Mouse (Mus musculus) MEL (cell line): ENCODE data around the gene Lpo. TPM values are rescaled to one million over a fixed set of nuclear protein-coding genes. Genes with fewer than 3 reads are reported as not detected.
A peak's percentile ranks its signal among the peaks of the same experiment; 100 is the strongest.

Source experiments
- DNase-seq: peaks from one replicate; pipeline ENCODE4 v3.0.0; 2011; ENCODE audit warnings: low read depth, low spot score
- H3K27ac ChIP-seq: 2 replicates; pipeline ENCODE4 v1.5.1; 2012; ENCODE audit warnings: low read depth, mild to moderate bottlenecking, control low read depth, low read length, moderate library complexity; ENCODE audit not compliant: control insufficient read depth
- H3K27me3 ChIP-seq, 2 experiments: fragments of 150-350 bp in 1 of 2; sonication (generic) in 1 of 2; 2 replicates each; pipeline ENCODE4 v1.6.1; 2012; ENCODE audit warnings: low read length in 2 of 2, mild to moderate bottlenecking in 2 of 2, improper control_type of control experiment in 1 of 2, moderate library complexity in 1 of 2; ENCODE audit not compliant: insufficient read depth in 2 of 2, control insufficient read depth in 1 of 2
- H3K36me3 ChIP-seq, 2 experiments: 2 replicates each; pipeline ENCODE4 v1.6.1; 2012 to 2014; ENCODE audit warnings: low read length in 2 of 2, improper control_type of control experiment in 1 of 2, inconsistent platforms in 1 of 2, mild to moderate bottlenecking in 1 of 2; ENCODE audit not compliant: insufficient read depth in 2 of 2, control insufficient read depth in 1 of 2
- H3K4me1 ChIP-seq, 2 experiments: fragments of 150-350 bp in 1 of 2; sonication (generic) in 1 of 2; 2 replicates each; pipeline ENCODE4 v1.6.1; 2012; ENCODE audit warnings: low read length in 2 of 2, improper control_type of control experiment in 1 of 2, mild to moderate bottlenecking in 1 of 2; ENCODE audit not compliant: insufficient read depth in 2 of 2, control insufficient read depth in 1 of 2
- H3K4me3 ChIP-seq, 2 experiments: fragments of 150-350 bp in 1 of 2; sonication (generic) in 1 of 2; 2 replicates each; pipeline ENCODE4 v1.5.1; 2012; ENCODE audit warnings: low read depth in 2 of 2, low read length in 2 of 2, mild to moderate bottlenecking in 2 of 2, moderate library complexity in 2 of 2, control low read depth in 1 of 2, improper control_type of control experiment in 1 of 2; ENCODE audit not compliant: control insufficient read depth in 1 of 2, insufficient read depth in 1 of 2
- H3K79me2 ChIP-seq: 2 replicates; pipeline ENCODE4 v1.6.1; 2012; ENCODE audit warnings: mild to moderate bottlenecking, low read length, moderate library complexity; ENCODE audit not compliant: control insufficient read depth, poor library complexity, insufficient read depth
- H3K9ac ChIP-seq: 2 replicates; pipeline ENCODE4 v1.6.1; 2012; ENCODE audit warnings: low read depth, mild to moderate bottlenecking, control low read depth, low read length, moderate library complexity; ENCODE audit not compliant: control insufficient read depth, poor library complexity, severe bottlenecking
- H3K9me3 ChIP-seq: fragments of 150-350 bp; sonication (generic); replicated peaks from 2 replicates; pipeline ENCODE4 v1.6.1; 2012; ENCODE audit warnings: mild to moderate bottlenecking, low read length, improper control_type of control experiment, moderate library complexity; ENCODE audit not compliant: insufficient read depth
- BHLHE40 ChIP-seq: IDR thresholded peaks from 2 replicates; pipeline ENCODE4 v1.6.1; 2012; ENCODE audit warnings: low read depth, mild to moderate bottlenecking, inconsistent platforms, low read length, improper control_type of control experiment, borderline replicate concordance
- CHD1 ChIP-seq: IDR thresholded peaks from 2 replicates; pipeline ENCODE4 v1.6.1; 2012; ENCODE audit warnings: low read depth, mild to moderate bottlenecking, inconsistent platforms, low read length, improper control_type of control experiment
- E2F4 ChIP-seq: IDR thresholded peaks from 2 replicates; pipeline ENCODE4 v1.6.1; 2011; ENCODE audit warnings: low read depth, low read length, improper control_type of control experiment, borderline replicate concordance
- EP300 ChIP-seq, 2 experiments: IDR thresholded peaks; 2 replicates each; pipeline ENCODE4 v1.6.1; 2011; ENCODE audit warnings: improper control_type of control experiment in 2 of 2, low read length in 2 of 2, low read depth in 1 of 2, mild to moderate bottlenecking in 1 of 2
- GABPA ChIP-seq: IDR thresholded peaks from 2 replicates; pipeline ENCODE4 v1.6.1; 2012; ENCODE audit warnings: low read depth, mild to moderate bottlenecking, inconsistent platforms, low read length, improper control_type of control experiment, moderate library complexity
- KAT2A ChIP-seq: conservative IDR thresholded peaks from 2 replicates; pipeline ENCODE4 v1.6.1; 2012; ENCODE audit warnings: low read depth, low read length, improper control_type of control experiment, inconsistent platforms
- MAFK ChIP-seq: IDR thresholded peaks from 2 replicates; pipeline ENCODE4 v1.6.1; 2011; ENCODE audit warnings: low read depth, mild to moderate bottlenecking, low read length, improper control_type of control experiment, borderline replicate concordance
- MAZ ChIP-seq: IDR thresholded peaks from 2 replicates; pipeline ENCODE4 v1.6.1; 2012; ENCODE audit warnings: low read depth, mild to moderate bottlenecking, inconsistent platforms, low read length, improper control_type of control experiment
- MEF2A ChIP-seq: IDR thresholded peaks from 2 replicates; pipeline ENCODE4 v1.6.1; 2014; ENCODE audit warnings: low read depth, mild to moderate bottlenecking, inconsistent platforms, low read length, improper control_type of control experiment; ENCODE audit not compliant: poor library complexity, insufficient replicate concordance, severe bottlenecking; ENCODE audit errors: extremely low read depth
- MYB ChIP-seq: IDR thresholded peaks from 2 replicates; pipeline ENCODE4 v1.6.1; 2011; ENCODE audit warnings: mild to moderate bottlenecking, low read depth, low read length, improper control_type of control experiment
- MYC ChIP-seq: IDR thresholded peaks from 2 replicates; pipeline ENCODE4 v1.6.1; 2011; ENCODE audit warnings: low read depth, mild to moderate bottlenecking, low read length, improper control_type of control experiment, moderate library complexity
- NRF1 ChIP-seq: IDR thresholded peaks from 2 replicates; pipeline ENCODE4 v1.6.1; 2014; ENCODE audit warnings: low read depth, mild to moderate bottlenecking, inconsistent platforms, low read length, improper control_type of control experiment, moderate library complexity; ENCODE audit not compliant: poor library complexity, insufficient read depth, severe bottlenecking
- POLR2A ChIP-seq, 2 experiments: IDR thresholded peaks; 2 replicates each; pipeline ENCODE4 v1.6.1; 2011 to 2012; ENCODE audit warnings: low read length in 2 of 2, mild to moderate bottlenecking in 2 of 2, control low read depth in 1 of 2, improper control_type of control experiment in 1 of 2, low read depth in 1 of 2, moderate library complexity in 1 of 2; ENCODE audit not compliant: control insufficient read depth in 1 of 2, insufficient read depth in 1 of 2, poor library complexity in 1 of 2
- SIN3A ChIP-seq: IDR thresholded peaks from 2 replicates; pipeline ENCODE4 v1.6.1; 2012; ENCODE audit warnings: low read length, improper control_type of control experiment, inconsistent platforms
- SMC3 ChIP-seq: IDR thresholded peaks from 2 replicates; pipeline ENCODE4 v1.6.1; 2011; ENCODE audit warnings: low read depth, low read length, improper control_type of control experiment
- TBP ChIP-seq: IDR thresholded peaks from 2 replicates; pipeline ENCODE4 v1.8.0; 2011; ENCODE audit warnings: low read depth, low read length, improper control_type of control experiment
- TCF12 ChIP-seq: IDR thresholded peaks from 2 replicates; pipeline ENCODE4 v1.6.1; 2014; ENCODE audit warnings: low read depth, mild to moderate bottlenecking, inconsistent platforms, low read length, improper control_type of control experiment, moderate library complexity
- USF1 ChIP-seq: IDR thresholded peaks from 2 replicates; pipeline ENCODE4 v1.6.1; 2014; ENCODE audit warnings: low read depth, mild to moderate bottlenecking, inconsistent platforms, low read length, improper control_type of control experiment, moderate library complexity
- ZNF384 ChIP-seq: IDR thresholded peaks from 2 replicates; pipeline ENCODE4 v1.6.1; 2012; ENCODE audit warnings: low read depth, mild to moderate bottlenecking, inconsistent platforms, low read length, improper control_type of control experiment
- polyA plus RNA-seq, 2 experiments: library from polyadenylated mRNA; stranded (reverse) in 1 of 2; unstranded in 1 of 2; fragments of >175 nt in 1 of 2; fragments of >200 nt in 1 of 2; gene quantifications; 2 replicates each; pipeline versions ENCODE4 v1.2.1 to v1.2.4; 2012; ENCODE audit warnings: low replicate concordance in 2 of 2, low read depth in 1 of 2; ENCODE audit not compliant: insufficient read length in 2 of 2, insufficient read depth in 1 of 2, missing spikeins in 1 of 2
- total RNA-seq: library from RNA; depleted of rRNA; stranded (reverse); fragments of 300-350 nt; gene quantifications from 2 replicates; pipeline ENCODE4 v1.2.3, GENCODE M21; 2012

The Lpo gene
- total and polyA plus RNA-seq, 3 experiments = not detected

- H3K79me2 ChIP-seq = no peaks in the 10 kb centered on the region; the same call in 1 of the 2 replicates
- H3K4me3 ChIP-seq = peak overlapping the region; percentile 59 to 67
- TF ChIP-seq MAZ (no peak), SIN3A (no peak), MYC (no peak), TBP (no peak), MAFK (no peak), MEF2A (no peak), GABPA (no peak), NRF1 (no peak), MYB (no peak), SMC3 (no peak), KAT2A (no peak), USF1 (no peak), EP300 (IDR thresholded peaks at IDR 0.05; ENCODE audit: low read depth in 1 of 2, low read length in 2 of 2) (no peak), CHD1 (no peak), TCF12 (no peak), ZNF384 (no peak), POLR2A (IDR thresholded peaks at IDR 0.05; ENCODE audit: control insufficient read depth in 1 of 2, insufficient read depth in 1 of 2, low read depth in 1 of 2, low read length in 2 of 2, poor library complexity in 1 of 2) (no peak), BHLHE40 (no peak), E2F4 (no peak)
- H3K9me3 ChIP-seq = no peaks in the 10 kb centered on the region
- peaks cover 0 to 7% of the 10 kb centered on the region in 2 experiments; a peak in 1 of 4 replicates for H3K4me1 ChIP-seq
- DNase-seq = no peak
- no peaks in the 10 kb centered on the region for H3K27me3 ChIP-seq
- H3K27ac ChIP-seq = no peak overlapping the region
- H3K36me3 ChIP-seq = peaks cover 0 to 6% of the 10 kb centered on the region in 2 experiments; a peak in 1 of 4 replicates
- H3K9ac ChIP-seq = peak overlapping the region; percentile 69
Observed at GRCm38 (mm10) chr11:87853597-87853954, 25.5 kb upstream of the Lpo start.
